Mouse (Mus musculus): ENCODE results near the gene Cacna2d3. TPM values are rescaled to one million over a fixed set of nuclear protein-coding genes. Genes with fewer than 3 reads are reported as not detected.

Gene Cacna2d3
- polyA plus RNA-seq, 1 experiment from 2014 or later = 0.03 TPM

DNA sequence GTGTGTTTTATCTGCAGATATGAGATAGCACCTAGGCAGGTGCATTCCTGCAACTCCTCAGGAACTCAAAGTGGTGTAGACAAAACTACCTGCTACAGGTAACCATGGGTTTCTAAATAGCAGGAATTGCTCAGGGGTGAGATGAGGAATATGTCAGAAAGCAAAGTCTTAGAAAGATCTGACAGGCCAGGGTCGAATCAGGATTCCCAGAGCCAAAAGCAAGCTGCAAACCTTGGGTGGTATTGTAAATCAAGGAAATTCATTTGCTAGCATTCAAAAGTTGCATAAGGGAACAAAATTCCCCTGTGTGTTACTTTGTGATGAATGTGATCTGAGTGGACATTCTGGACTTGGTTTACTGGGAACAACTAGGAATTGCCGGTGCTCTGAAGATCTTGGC is 291.9 kb downstream of the Cacna2d3 start:
- ATAC-seq (ENCODE audit: insufficient read depth) = no peak
- H3K9ac ChIP-seq = no peak overlapping the region
- H3K4me2 ChIP-seq = no peak overlapping the region
- 57% methylated on average over 2 of the region's 2 CpGs for WGBS (ENCODE audit: insufficient replicate concordance)
- no peaks in the 10 kb centered on the region for H3K9me3 ChIP-seq (replicated peaks)
- no peaks in the 10 kb centered on the region for H3K27me3 ChIP-seq
- H3K4me3 ChIP-seq (replicated peaks) = no peak overlapping the region
- H3K4me1 ChIP-seq (replicated peaks) = no peaks in the 10 kb centered on the region
- H3K36me3 ChIP-seq (replicated peaks) = no peaks in the 10 kb centered on the region
- H3K27ac ChIP-seq (replicated peaks) = no peak overlapping the region

DNA sequence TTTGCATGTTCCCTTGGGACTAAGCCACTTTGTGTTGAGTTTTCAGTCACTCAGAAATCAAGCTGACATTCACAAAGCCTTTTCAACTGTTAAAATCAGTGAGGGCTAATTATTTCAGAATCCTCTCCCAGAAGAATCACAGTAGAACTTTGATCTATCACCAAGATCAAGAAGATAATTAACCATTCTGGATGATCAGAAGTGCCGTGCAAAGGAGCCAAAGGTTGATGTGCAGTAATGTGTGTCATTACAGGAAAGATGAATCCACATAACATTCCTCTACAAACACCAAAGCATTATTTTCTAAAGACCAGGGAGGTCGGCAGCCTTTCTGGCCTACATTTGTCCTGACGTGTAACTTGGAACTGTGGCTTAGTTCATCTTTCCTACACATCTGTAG is 296.0 kb downstream of the Cacna2d3 start:
- H3K4me2 ChIP-seq = no peak overlapping the region

DNA sequence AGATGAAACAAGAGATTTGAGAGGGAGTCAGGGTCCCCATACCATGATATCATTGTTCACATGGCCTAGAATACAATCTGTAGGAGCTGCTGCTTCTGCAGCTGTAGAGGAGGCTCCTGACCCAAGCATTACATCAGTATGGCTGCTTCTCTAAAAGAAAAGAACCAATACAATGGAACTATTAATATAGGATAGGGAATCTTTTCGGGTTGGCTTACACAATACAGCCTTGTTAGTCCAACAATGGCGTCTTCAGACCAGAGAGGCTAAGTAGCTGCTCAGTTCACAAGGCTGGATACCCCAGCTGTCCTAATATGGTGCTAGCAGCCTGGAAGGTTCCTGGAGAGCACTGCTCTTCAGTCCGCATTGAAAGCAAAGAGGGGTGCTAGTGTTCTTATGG is 296.5 kb downstream of the Cacna2d3 start:
- H3K36me3 ChIP-seq (replicated peaks) = no peaks in the 10 kb centered on the region
- H3K27ac ChIP-seq (replicated peaks) = no peak overlapping the region
- H3K4me2 ChIP-seq = no peak overlapping the region
- H3K9me3 ChIP-seq (replicated peaks) = no peaks in the 10 kb centered on the region
- WGBS (ENCODE audit: insufficient replicate concordance) = 68% methylated on average over 3 of the region's 3 CpGs
- no peak for ATAC-seq (ENCODE audit: insufficient read depth)
- H3K27me3 ChIP-seq = no peaks in the 10 kb centered on the region
- H3K9ac ChIP-seq = no peak overlapping the region
- no peaks in the 10 kb centered on the region for H3K4me1 ChIP-seq (replicated peaks)
- H3K4me3 ChIP-seq (replicated peaks) = no peak overlapping the region

More for the DNA sequence above, 296.0 kb downstream of the Cacna2d3 start:
- Histone ChIP-seq H3K9me3 (replicated peaks) (no peaks in the 10 kb centered on the region), H3K9ac (no peak overlapping the region), H3K4me1 (replicated peaks) (no peaks in the 10 kb centered on the region), H3K36me3 (replicated peaks) (no peaks in the 10 kb centered on the region), H3K4me3 (replicated peaks) (no peak overlapping the region), H3K27ac (replicated peaks) (no peak overlapping the region), H3K27me3 (no peaks in the 10 kb centered on the region)
- ATAC-seq (ENCODE audit: insufficient read depth) = no peak
- 53% methylated on average over 3 of the region's 3 CpGs for WGBS (ENCODE audit: insufficient replicate concordance)

DNA sequence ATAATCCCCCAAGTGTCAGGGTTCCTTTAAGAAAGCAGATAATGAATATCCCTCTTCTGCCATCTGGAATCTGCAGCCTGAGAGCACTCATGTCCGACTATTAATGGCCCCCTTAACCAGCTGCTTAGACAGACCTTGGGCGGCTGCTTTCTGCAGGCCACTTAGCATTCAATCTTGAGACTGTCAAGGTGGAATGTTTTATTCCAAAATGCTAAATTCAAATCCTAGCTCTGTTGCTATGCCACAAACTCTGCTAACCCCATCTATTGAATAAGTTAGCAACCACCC is 315.8 kb downstream of the Cacna2d3 start:
- Histone ChIP-seq H3K4me2 (no peak overlapping the region), H3K27me3 (no peaks in the 10 kb centered on the region), H3K36me3 (replicated peaks) (no peaks in the 10 kb centered on the region), H3K27ac (replicated peaks) (no peak overlapping the region), H3K9me3 (replicated peaks) (no peaks in the 10 kb centered on the region), H3K4me1 (replicated peaks) (no peaks in the 10 kb centered on the region), H3K9ac (no peak overlapping the region), H3K4me3 (replicated peaks) (no peak overlapping the region)
- ATAC-seq (ENCODE audit: insufficient read depth) = no peak
- WGBS (ENCODE audit: insufficient replicate concordance) = 49% methylated on average over 2 of the region's 2 CpGs

DNA sequence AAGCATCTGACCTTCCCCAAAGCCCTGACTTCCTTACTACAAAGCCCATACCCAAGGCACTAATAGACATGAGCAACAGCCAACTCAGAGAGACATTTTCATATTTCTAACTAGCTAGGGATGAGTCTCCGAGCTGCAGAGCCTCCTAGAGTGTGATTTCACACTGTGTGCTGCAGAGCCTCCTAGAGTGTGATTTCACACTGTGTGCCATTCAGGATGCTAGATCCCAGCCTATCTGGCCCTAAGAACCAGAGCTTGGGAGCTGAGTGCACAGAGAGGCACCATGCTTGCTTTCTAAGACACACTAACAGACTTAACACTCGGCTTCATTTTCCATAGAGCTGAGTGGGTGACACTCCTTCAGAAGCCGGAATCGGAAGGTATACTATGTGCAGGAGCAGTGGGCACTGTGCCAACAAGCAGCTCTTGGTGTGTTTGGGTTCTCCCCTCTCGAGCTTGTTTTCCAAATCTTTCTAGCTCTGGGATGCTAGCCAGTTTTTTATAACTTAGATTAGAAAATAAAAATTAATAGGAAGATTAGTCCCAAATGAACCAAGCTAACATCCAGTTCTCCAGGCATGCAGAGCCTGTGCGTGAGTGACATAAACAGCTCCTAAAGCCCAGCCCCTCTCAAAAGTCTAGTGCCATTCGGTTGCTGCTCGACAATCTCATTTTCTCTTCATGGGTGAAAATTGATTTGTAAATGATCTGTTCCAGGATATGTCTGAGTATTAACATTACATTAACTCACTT is 316.4 kb downstream of the Cacna2d3 start:
- Histone ChIP-seq H3K9me3 (replicated peaks) (no peaks in the 10 kb centered on the region), H3K4me3 (replicated peaks) (no peak overlapping the region), H3K4me2 (no peak overlapping the region), H3K27ac (replicated peaks) (no peak overlapping the region), H3K9ac (no peak overlapping the region), H3K36me3 (replicated peaks) (no peaks in the 10 kb centered on the region), H3K27me3 (no peaks in the 10 kb centered on the region), H3K4me1 (replicated peaks) (no peaks in the 10 kb centered on the region)
- 46% methylated on average over 8 of the region's 8 CpGs for WGBS (ENCODE audit: insufficient replicate concordance)
- no peak for ATAC-seq (ENCODE audit: insufficient read depth)

- H3K9ac ChIP-seq = no peak overlapping the region
- 50% methylated on average over 8 of the region's 8 CpGs for WGBS (ENCODE audit: insufficient replicate concordance)
- ATAC-seq (ENCODE audit: insufficient read depth) = no peak
- no peak overlapping the region for H3K27ac ChIP-seq (replicated peaks)
- no peaks in the 10 kb centered on the region for H3K27me3 ChIP-seq
- no peak overlapping the region for H3K4me2 ChIP-seq
- no peaks in the 10 kb centered on the region for H3K9me3 ChIP-seq (replicated peaks)
- no peaks in the 10 kb centered on the region for H3K36me3 ChIP-seq (replicated peaks)
- H3K4me3 ChIP-seq (replicated peaks) = no peak overlapping the region
- H3K4me1 ChIP-seq (replicated peaks) = no peaks in the 10 kb centered on the region
Observed at GRCm38 (mm10) chr14:29403849-29404808, 317.5 kb downstream of the Cacna2d3 start.

DNA sequence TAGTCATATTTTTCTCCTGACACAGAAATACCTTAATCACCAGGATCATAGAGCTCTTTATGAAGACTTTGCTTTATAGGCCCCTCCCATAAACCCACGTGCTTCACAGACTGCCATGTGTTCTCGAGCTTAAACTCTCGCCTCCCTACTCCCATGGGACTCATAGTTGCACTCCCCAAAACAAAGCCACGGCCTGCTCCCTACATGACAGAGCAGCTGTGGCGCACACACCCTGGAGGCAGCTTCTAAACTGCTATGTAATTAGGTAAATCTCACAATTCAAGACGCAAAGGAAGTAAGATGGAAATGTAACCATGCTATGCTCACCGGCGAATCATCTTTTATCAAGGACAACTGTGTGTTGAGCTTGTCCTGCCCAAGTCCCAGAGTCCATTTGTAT is 319.2 kb downstream of the Cacna2d3 start:
- no peaks in the 10 kb centered on the region for H3K27me3 ChIP-seq
- no peak overlapping the region for H3K4me3 ChIP-seq (replicated peaks)
- no peak for ATAC-seq (ENCODE audit: insufficient read depth)
- H3K4me1 ChIP-seq (replicated peaks) = no peaks in the 10 kb centered on the region
- H3K9ac ChIP-seq = no peak overlapping the region
- H3K27ac ChIP-seq (replicated peaks) = no peak overlapping the region
- H3K4me2 ChIP-seq = no peak overlapping the region
- no peaks in the 10 kb centered on the region for H3K36me3 ChIP-seq (replicated peaks)
- no peaks in the 10 kb centered on the region for H3K9me3 ChIP-seq (replicated peaks)
- 54% methylated on average over 8 of the region's 8 CpGs for WGBS (ENCODE audit: insufficient replicate concordance)

DNA sequence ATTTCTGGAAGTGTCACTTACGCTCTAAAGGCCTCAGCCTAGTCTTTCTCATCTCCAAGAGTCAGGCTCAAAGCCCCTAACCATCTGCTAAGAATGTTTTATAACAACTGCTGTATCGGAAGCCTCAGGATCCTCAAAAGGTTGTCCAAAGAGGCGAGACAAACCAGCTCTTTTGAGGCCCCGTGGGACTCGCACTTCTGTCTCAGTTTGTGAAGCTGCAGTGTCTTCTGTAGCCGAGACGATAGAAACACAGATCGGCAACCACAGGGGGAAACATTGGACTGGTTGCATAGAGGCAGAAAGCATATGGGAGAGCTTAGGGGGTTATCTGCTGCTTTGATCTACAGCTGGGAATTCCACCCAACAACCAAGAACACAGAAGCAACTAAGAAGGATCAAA is 327.9 kb downstream of the Cacna2d3 start:
- Histone ChIP-seq H3K9ac (no peak overlapping the region), H3K4me1 (replicated peaks) (no peaks in the 10 kb centered on the region), H3K27me3 (no peaks in the 10 kb centered on the region), H3K9me3 (replicated peaks) (no peaks in the 10 kb centered on the region), H3K4me2 (no peak overlapping the region), H3K4me3 (replicated peaks) (no peak overlapping the region), H3K36me3 (replicated peaks) (no peaks in the 10 kb centered on the region), H3K27ac (replicated peaks) (no peak overlapping the region)
- 67% methylated on average over 8 of the region's 8 CpGs for WGBS (ENCODE audit: insufficient replicate concordance)
- ATAC-seq (ENCODE audit: insufficient read depth) = no peak

DNA sequence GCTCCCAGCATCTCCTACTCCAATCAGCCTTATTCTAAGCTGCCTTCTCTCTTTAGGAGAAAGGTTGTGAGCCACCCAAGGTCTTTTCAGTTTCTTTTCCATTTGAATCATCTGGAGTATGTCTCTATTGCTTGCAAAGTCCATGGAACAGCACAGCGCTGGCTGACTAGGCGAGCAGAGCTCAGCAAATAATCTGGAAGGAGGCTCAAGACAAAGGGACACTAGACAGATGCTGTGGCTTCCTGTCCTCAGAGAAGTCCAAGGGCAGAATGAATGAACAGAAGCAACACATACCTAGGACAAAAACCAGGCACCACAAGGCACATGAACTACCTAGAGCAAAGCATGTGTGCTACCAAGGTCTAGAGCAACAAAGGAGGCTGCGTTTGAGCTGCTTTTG is 328.8 kb downstream of the Cacna2d3 start:
- ATAC-seq (ENCODE audit: insufficient read depth) = no peak
- no peak overlapping the region for H3K27ac ChIP-seq (replicated peaks)
- H3K9me3 ChIP-seq (replicated peaks) = no peaks in the 10 kb centered on the region
- 69% methylated on average over 3 of the region's 3 CpGs for WGBS (ENCODE audit: insufficient replicate concordance)
- no peak overlapping the region for H3K9ac ChIP-seq
- H3K36me3 ChIP-seq (replicated peaks) = no peaks in the 10 kb centered on the region
- H3K4me1 ChIP-seq (replicated peaks) = no peaks in the 10 kb centered on the region
- H3K4me3 ChIP-seq (replicated peaks) = no peak overlapping the region
- no peak overlapping the region for H3K4me2 ChIP-seq
- no peaks in the 10 kb centered on the region for H3K27me3 ChIP-seq

DNA sequence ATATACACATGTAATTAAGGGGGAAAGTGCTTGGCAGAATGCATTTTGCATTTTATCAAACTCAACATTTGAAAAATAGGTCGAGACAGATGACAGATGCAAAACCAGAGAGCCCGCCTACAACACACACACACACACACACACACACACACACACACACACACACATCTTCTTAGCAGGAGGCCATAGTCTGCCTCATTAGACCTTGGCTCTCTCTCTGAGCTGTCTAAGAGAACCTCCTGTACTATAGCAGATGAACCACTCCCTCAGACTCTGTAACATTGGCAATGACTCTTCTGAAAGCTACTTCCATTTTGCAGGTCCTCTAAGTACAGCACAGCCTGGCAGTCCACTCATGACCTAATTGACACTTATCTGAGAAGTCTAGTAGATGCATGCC is 330.2 kb downstream of the Cacna2d3 start:
- Histone ChIP-seq H3K9ac (no peak overlapping the region), H3K36me3 (replicated peaks) (no peaks in the 10 kb centered on the region), H3K27ac (replicated peaks) (no peak overlapping the region), H3K9me3 (replicated peaks) (no peaks in the 10 kb centered on the region), H3K4me3 (replicated peaks) (no peak overlapping the region), H3K27me3 (no peaks in the 10 kb centered on the region), H3K4me2 (no peak overlapping the region), H3K4me1 (replicated peaks) (no peaks in the 10 kb centered on the region)
- no peak for ATAC-seq (ENCODE audit: insufficient read depth)
- WGBS (ENCODE audit: insufficient replicate concordance) = 37% methylated on average over 2 of the region's 2 CpGs

DNA sequence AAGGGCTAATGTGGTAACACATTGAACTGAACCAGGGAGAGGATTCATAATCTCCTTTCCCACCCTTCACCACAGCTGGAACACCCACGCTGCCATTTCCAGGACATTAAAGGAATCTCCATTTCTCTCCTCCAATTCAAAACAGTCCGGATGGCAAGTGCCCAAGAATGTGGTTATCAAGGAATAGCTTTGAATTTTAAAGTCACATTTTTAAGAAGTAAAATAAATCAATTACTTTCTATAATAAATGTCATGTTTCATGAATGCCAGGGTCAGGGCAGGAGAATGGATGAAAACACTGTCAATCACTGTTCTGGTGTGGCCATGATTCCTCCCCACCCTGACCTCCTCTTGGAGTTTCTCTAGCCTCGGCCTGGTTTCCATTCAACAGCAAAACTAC is 333.9 kb downstream of the Cacna2d3 start:
- Histone ChIP-seq H3K4me3 (replicated peaks) (no peak overlapping the region), H3K9me3 (replicated peaks) (no peaks in the 10 kb centered on the region), H3K27me3 (no peaks in the 10 kb centered on the region), H3K4me2 (no peak overlapping the region), H3K27ac (replicated peaks) (no peak overlapping the region), H3K4me1 (replicated peaks) (no peaks in the 10 kb centered on the region), H3K9ac (no peak overlapping the region), H3K36me3 (replicated peaks) (no peaks in the 10 kb centered on the region)
- WGBS (ENCODE audit: insufficient replicate concordance) = 47% methylated on average over 3 of the region's 3 CpGs
- ATAC-seq (ENCODE audit: insufficient read depth) = no peak

Data from liver, embryonic 15.5 days (tissue).